Mouse (Mus musculus): ENCODE data around the gene Pdcd2. TPM values are rescaled to one million over a fixed set of nuclear protein-coding genes. Genes with fewer than 3 reads are reported as not detected.

Pdcd2 gene
- polyA plus RNA-seq, 1 experiment from 2014 or later = 34.2 TPM

DNA sequence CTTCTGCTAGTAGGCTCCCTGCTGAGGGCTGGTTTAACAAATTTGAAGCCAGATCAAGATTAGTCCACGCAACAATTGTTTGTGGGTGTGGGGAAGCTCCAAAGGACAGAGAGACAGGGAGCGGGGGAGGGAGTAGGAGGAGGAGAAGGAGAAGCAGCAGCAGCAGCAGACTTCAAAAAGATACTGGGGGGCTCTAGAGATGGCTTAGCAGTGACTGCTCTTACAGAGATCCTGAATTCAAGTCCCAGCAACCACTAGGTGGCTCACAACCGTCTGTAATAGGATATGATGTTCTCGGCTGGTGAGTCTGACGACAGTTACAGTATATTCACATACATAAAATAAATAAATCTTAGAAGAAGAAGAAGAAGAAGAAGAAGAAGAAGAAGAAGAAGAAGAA is 3.0 kb upstream of the Pdcd2 start:
- ATAC-seq (ENCODE audit: insufficient read depth) (no peak), DNase-seq (peak; percentile 84)
- 8% methylated on average over 5 of the region's 5 CpGs for WGBS
- Histone ChIP-seq H3K4me3 (ENCODE audit: low read depth, low read length) (no peak overlapping the region), H3K27ac (ENCODE audit: low read depth) (no peak overlapping the region), H3K27me3 (ENCODE audit: insufficient read depth, low read length) (no peaks in the 10 kb centered on the region), H3K36me3 (ENCODE audit: insufficient read depth) (peaks cover 5% of the 10 kb centered on the region; the same call in 1 of the 2 replicates), H3K9me3 (ENCODE audit: low read depth, low read length) (no peaks in the 10 kb centered on the region), H3K4me2 (no peak overlapping the region), H3K9ac (no peak overlapping the region), H3K4me1 (ENCODE audit: insufficient read depth) (peaks cover 4% of the 10 kb centered on the region; the same call in 1 of the 2 replicates)
- peak; percentile 60 for TF ChIP-seq CTCF (IDR thresholded peaks at IDR 0.05; ENCODE audit: low read depth)

DNA sequence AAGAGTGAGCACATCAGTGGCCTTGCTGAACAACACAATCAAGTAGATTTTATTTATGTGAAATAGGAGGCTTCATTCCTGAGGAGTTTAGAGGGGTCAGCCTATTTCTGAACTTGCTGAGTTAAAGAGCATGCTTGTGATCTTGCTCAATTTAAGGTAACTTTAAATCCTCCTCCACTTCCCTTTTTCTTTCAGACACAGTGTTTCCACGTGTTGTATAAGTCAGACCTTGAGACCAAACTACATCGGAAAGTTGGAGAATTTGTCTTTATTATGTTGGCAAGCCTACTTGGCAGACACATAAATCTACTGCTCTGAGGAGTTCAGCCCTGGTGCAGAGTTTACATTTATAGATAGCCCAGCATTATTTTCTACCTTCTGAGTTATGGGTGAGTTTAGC is 1.8 kb upstream of the Pdcd2 start:
- H3K4me1 ChIP-seq (ENCODE audit: insufficient read depth) = peaks cover 4% of the 10 kb centered on the region; the same call in 1 of the 2 replicates
- no peak for TF ChIP-seq CTCF (IDR thresholded peaks at IDR 0.05; ENCODE audit: low read depth)
- 80% methylated on average over 2 of the region's 2 CpGs for WGBS
- H3K27me3 ChIP-seq (ENCODE audit: insufficient read depth, low read length) = no peaks in the 10 kb centered on the region
- H3K27ac ChIP-seq (ENCODE audit: low read depth) = no peak overlapping the region
- H3K4me3 ChIP-seq (ENCODE audit: low read depth, low read length) = no peak overlapping the region
- H3K9ac ChIP-seq = no peak overlapping the region
- H3K4me2 ChIP-seq = no peak overlapping the region
- no peaks in the 10 kb centered on the region for H3K9me3 ChIP-seq (ENCODE audit: low read depth, low read length)
- peaks cover 17% of the 10 kb centered on the region for H3K36me3 ChIP-seq (ENCODE audit: insufficient read depth)
- DNase-seq = no peak
- ATAC-seq (ENCODE audit: insufficient read depth) = no peak

DNA sequence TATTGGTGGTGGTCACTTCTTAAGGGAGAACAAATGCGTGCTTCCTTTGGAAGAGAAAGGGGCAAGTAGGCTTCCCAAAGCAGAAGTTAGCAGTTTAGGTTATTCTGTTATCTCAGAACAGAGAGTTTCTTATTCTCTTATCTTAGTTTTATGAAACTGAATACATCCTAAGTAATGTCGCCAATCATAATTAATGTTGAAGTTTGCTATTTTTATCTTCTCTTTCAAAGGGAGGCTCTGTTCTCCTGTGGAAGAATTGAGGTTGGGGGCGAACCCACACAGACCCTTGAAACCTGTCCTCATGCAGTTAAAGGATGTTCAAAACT is 673 bp upstream of the Pdcd2 start:
- WGBS = 38% methylated on average over 3 of the region's 3 CpGs
- ATAC-seq (ENCODE audit: insufficient read depth) (no peak), DNase-seq (no peak)
- H3K4me1 ChIP-seq (ENCODE audit: insufficient read depth) = peaks cover 4% of the 10 kb centered on the region; the same call in 1 of the 2 replicates
- H3K27me3 ChIP-seq (ENCODE audit: insufficient read depth, low read length) = no peaks in the 10 kb centered on the region
- peak overlapping the region; percentile 69 for H3K9ac ChIP-seq
- H3K36me3 ChIP-seq (ENCODE audit: insufficient read depth) = peaks cover 23% of the 10 kb centered on the region
- TF ChIP-seq CTCF (IDR thresholded peaks at IDR 0.05; ENCODE audit: low read depth) = no peak
- no peaks in the 10 kb centered on the region for H3K9me3 ChIP-seq (ENCODE audit: low read depth, low read length)
- H3K4me2 ChIP-seq = peak overlapping the region; percentile 79
- H3K27ac ChIP-seq (ENCODE audit: low read depth) = peak overlapping the region; percentile 88; the same call in 1 of the 2 replicates
- peak overlapping the region; percentile 83 for H3K4me3 ChIP-seq (ENCODE audit: low read depth, low read length)

DNA sequence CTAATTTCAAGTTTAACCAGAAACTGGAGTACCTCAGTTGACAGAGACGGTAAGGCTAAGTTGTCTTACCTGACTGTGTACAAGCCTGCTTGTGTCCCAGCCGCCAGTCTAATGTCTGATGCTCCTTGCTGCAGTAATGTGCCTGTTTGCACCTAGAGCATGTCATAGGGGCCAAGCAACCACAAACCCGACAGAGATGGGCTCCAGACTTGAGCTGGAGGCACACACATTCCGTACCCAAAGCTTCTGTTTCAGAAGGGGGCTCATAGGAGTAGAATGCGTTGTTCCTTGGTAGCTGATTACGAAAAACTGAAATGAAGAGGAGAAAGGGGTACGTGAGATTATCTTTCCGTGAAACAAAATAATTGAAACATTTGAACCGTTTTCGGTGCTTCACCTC is 797 bp downstream of the Pdcd2 start:
- no peaks in the 10 kb centered on the region for H3K27me3 ChIP-seq (ENCODE audit: insufficient read depth, low read length)
- 7% methylated on average over 10 of the region's 10 CpGs for WGBS
- ATAC-seq (ENCODE audit: insufficient read depth) = no peak
- H3K4me3 ChIP-seq (ENCODE audit: low read depth, low read length) = peak overlapping the region; percentile 83
- H3K36me3 ChIP-seq (ENCODE audit: insufficient read depth) = peaks cover 38% of the 10 kb centered on the region
- H3K27ac ChIP-seq (ENCODE audit: low read depth) = no peak overlapping the region
- peak; percentile 7 for DNase-seq
- H3K9me3 ChIP-seq (ENCODE audit: low read depth, low read length) = no peaks in the 10 kb centered on the region
- no peak for TF ChIP-seq CTCF (IDR thresholded peaks at IDR 0.05; ENCODE audit: low read depth)
- peak overlapping the region; percentile 69 for H3K9ac ChIP-seq
- peaks cover 4% of the 10 kb centered on the region; the same call in 1 of the 2 replicates for H3K4me1 ChIP-seq (ENCODE audit: insufficient read depth)
- H3K4me2 ChIP-seq = peak overlapping the region; percentile 79

DNA sequence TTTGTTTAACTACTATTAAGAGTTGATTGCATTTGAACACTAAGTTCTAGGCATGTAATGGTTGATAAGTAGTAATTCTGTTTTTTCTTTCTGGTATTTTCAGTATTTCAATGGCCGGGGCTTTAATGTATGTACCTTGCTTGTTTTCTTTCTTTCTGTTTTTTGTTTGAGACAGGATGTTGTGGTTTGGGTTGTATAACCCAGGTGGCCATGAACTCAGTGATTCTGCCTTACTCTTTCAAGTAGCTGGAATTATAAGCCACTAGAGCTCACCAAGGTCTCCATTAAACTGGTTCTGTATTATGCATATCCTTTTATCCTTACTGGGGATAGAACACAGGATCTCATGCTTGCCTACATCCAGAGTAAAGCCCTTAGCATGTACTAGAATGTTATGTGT is 8.3 kb downstream of the Pdcd2 start:
- H3K36me3 ChIP-seq (ENCODE audit: insufficient read depth) = peaks cover 92% of the 10 kb centered on the region
- H3K4me2 ChIP-seq = no peak overlapping the region
- ATAC-seq (ENCODE audit: insufficient read depth) (no peak), DNase-seq (no peak)
- no peak overlapping the region for H3K9ac ChIP-seq
- H3K9me3 ChIP-seq (ENCODE audit: low read depth, low read length) = no peaks in the 10 kb centered on the region
- TF ChIP-seq CTCF (IDR thresholded peaks at IDR 0.05; ENCODE audit: low read depth) = no peak
- WGBS = 100% methylated on average over 1 of the region's 1 CpGs
- no peak overlapping the region for H3K4me3 ChIP-seq (ENCODE audit: low read depth, low read length)
- H3K27ac ChIP-seq (ENCODE audit: low read depth) = no peak overlapping the region
- no peaks in the 10 kb centered on the region for H3K4me1 ChIP-seq (ENCODE audit: insufficient read depth)
- H3K27me3 ChIP-seq (ENCODE audit: insufficient read depth, low read length) = no peaks in the 10 kb centered on the region

DNA sequence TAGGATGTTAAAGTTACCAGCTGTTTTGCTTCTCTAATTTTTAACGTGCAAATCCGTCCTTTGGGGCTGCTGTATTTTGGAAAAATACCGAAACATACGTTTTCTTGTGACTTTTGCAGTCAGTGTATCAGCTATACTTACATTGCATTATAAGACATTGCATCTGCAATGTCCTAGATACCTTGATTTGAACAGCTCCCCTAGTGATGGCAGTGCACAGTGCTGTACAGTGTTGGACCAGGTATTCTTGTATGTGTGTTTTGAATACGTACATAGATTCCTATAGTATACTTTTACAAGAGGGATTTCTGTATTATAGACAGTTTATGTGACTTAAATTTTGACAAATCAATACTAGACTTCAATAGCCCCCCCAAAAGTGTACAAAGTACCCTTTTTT is 8.9 kb downstream of the Pdcd2 start:
- Histone ChIP-seq H3K27ac (ENCODE audit: low read depth) (no peak overlapping the region), H3K4me3 (ENCODE audit: low read depth, low read length) (no peak overlapping the region), H3K36me3 (ENCODE audit: insufficient read depth) (peaks cover 95% of the 10 kb centered on the region), H3K4me1 (ENCODE audit: insufficient read depth) (no peaks in the 10 kb centered on the region), H3K4me2 (no peak overlapping the region), H3K9ac (no peak overlapping the region), H3K27me3 (ENCODE audit: insufficient read depth, low read length) (no peaks in the 10 kb centered on the region), H3K9me3 (ENCODE audit: low read depth, low read length) (no peaks in the 10 kb centered on the region)
- no peak for TF ChIP-seq CTCF (IDR thresholded peaks at IDR 0.05; ENCODE audit: low read depth)
- 92% methylated on average over 5 of the region's 5 CpGs for WGBS
- no peak for DNase-seq
- ATAC-seq (ENCODE audit: insufficient read depth) = no peak

DNA sequence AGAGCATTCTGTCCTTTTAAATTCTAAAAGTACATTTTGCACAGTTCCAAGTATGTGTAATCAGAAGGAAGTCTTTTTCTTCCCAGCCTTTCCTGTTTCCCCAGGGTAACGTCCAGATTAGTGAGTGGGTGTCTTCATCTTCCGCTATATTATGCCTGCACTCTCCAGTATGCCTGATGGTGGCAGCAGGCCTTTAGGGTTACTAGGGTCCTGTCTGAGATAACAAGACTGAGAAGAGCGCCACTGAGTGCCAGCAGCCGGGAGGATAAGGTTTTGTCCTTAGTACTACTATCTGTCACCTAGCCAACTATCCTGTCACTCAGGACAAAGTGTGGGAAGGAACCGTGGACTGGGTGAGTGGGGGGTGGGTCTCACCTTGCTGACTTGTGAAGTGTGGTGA is 9.3 kb downstream of the Pdcd2 start:
- DNase-seq = no peak

DNA sequence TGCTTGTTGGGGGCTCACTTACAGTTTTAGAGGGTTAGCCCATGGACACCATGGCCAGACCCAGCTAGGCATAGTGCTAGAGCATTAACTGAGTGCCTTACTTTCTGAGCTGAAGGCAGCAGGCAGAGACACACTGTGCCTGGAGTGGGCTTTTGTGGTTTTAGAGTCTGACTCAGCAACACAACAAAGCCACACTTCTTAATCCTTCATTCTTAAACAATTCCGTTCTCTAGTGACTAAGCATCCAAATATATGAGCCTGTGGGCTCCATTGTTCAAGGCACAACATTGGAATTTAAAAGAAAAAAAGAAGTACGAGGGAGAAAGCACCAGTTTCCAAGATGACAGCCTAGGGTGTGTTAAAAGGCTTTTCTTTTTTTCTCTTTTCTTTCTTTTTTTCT is 16.4 kb downstream of the Pdcd2 start:
- TF ChIP-seq CTCF (IDR thresholded peaks at IDR 0.05; ENCODE audit: low read depth) = no peak
- 90% methylated on average over 2 of the region's 2 CpGs for WGBS
- Histone ChIP-seq H3K9me3 (ENCODE audit: low read depth, low read length) (no peaks in the 10 kb centered on the region), H3K27me3 (ENCODE audit: insufficient read depth, low read length) (no peaks in the 10 kb centered on the region), H3K4me3 (ENCODE audit: low read depth, low read length) (no peak overlapping the region), H3K36me3 (ENCODE audit: insufficient read depth) (peaks cover 91% of the 10 kb centered on the region), H3K4me2 (no peak overlapping the region), H3K9ac (no peak overlapping the region), H3K27ac (ENCODE audit: low read depth) (no peak overlapping the region), H3K4me1 (ENCODE audit: insufficient read depth) (no peaks in the 10 kb centered on the region)
- DNase-seq (no peak), ATAC-seq (ENCODE audit: insufficient read depth) (no peak)

More for the DNA sequence above, 9.3 kb downstream of the Pdcd2 start:
- H3K4me1 ChIP-seq (ENCODE audit: insufficient read depth) = no peaks in the 10 kb centered on the region
- ATAC-seq (ENCODE audit: insufficient read depth) = no peak
- no peaks in the 10 kb centered on the region for H3K27me3 ChIP-seq (ENCODE audit: insufficient read depth, low read length)
- no peak overlapping the region for H3K4me2 ChIP-seq
- no peaks in the 10 kb centered on the region for H3K9me3 ChIP-seq (ENCODE audit: low read depth, low read length)
- no peak overlapping the region for H3K9ac ChIP-seq
- no peak overlapping the region for H3K27ac ChIP-seq (ENCODE audit: low read depth)
- TF ChIP-seq CTCF (IDR thresholded peaks at IDR 0.05; ENCODE audit: low read depth) = no peak
- no peak overlapping the region for H3K4me3 ChIP-seq (ENCODE audit: low read depth, low read length)
- peaks cover 92% of the 10 kb centered on the region for H3K36me3 ChIP-seq (ENCODE audit: insufficient read depth)
- WGBS = 62% methylated on average over 5 of the region's 5 CpGs
